Mouse (Mus musculus) heart, postnatal 10 days (tissue): ENCODE data around the gene Slc9c1. TPM values are rescaled to one million over a fixed set of nuclear protein-coding genes. Genes with fewer than 3 reads are reported as not detected.
"Not testable (repeated sequence)": the region's sequence is repeated elsewhere in the genome, so short reads cannot be mapped to it uniquely, and the experiment has no call there.

ENCODE experiments used
- DNase-seq, 2 experiments: peaks; one replicate each; pipeline ENCODE4 v3.0.0; 2021
- intact Hi-C: fragments of 180-260 bp; cut with DNase I; formaldehyde crosslinking; loops from one replicate; pipeline ENCODE4 v1.15.1; 2025
- total RNA-seq, 2 experiments: library from RNA; stranded (reverse); gene quantifications; 2 replicates each; pipeline ENCODE4 v1.2.3; 2021

Gene Slc9c1
- total RNA-seq = not detected

- intact Hi-C loops = no loop called here
Observed at GRCm38 (mm10) chr16:45535009-45535408, at the start of gene Slc9c1. Slc9c1 (plus strand) TSS chr16:45535309.

GRCm38 (mm10) chr16:45492927-45493326, 42.2 kb upstream of the Slc9c1 start, which contains the start of gene Gm609:
Gm609 (minus strand) TSS chr16:45492969.
- intact Hi-C loops = no loop called here
- DNase-seq = no peak

More at GRCm38 (mm10) chr16:45535009-45535408, at the start of gene Slc9c1:
- no peak for DNase-seq

- intact Hi-C loops = no loop called here
- DNase-seq = no peak
Observed at GRCm38 (mm10) chr16:45495326-45495725, 39.8 kb upstream of the Slc9c1 start.

GRCm38 (mm10) chr16:45525551-45525950, 9.6 kb upstream of the Slc9c1 start:
- no peak for DNase-seq

DNA sequence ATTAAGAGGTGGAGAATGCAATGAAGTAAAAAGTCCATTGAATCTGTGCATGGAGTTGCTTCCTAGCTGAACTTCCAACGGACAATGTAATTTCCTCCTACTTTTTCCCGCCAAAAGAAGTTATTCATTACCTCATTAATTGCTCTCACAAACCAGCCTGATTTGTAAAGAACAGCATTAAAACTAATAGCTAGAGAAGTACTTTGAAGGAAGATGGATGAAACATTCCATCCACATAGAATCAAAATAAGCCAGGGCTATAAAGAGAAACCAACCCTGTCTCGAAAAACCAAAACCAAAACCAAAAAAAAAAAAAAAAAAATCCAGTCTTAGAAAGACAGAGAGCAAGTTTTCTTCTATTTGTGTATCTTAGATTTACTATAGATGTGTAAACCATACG, 3.2 kb upstream of the Slc9c1 start, which contains the start of gene Gm17783:
TSS of gene Gm17783 (minus strand) at position 101 of the 400 bp plus-strand sequence.
- no peak for DNase-seq
- intact Hi-C loops = no loop called here

More at GRCm38 (mm10) chr16:45525551-45525950, 9.6 kb upstream of the Slc9c1 start:
- intact Hi-C loops = no loop called here

GRCm38 (mm10) chr16:45538342-45538741, 3.2 kb downstream of the Slc9c1 start:
- intact Hi-C loops, DNase-seq: not testable (repeated sequence)

DNA sequence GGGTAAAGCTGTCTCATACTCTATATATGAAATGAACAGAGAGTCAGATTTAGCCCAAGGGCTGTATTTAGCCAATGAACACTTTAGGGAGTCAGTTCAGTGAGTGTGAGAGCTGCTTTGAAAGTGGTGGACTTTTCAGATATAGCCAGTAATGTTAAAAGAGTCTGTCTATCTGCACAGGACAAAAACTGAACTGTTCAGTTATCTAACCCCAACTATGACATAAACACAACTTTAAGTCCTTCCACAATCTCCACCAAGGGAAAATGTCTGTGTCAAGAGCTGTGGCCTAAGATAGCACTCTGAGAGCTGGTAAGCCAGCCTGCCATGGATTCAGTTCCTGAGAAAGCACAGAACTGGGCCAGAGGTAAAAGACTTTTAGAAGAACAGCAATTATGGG, 7.0 kb downstream of the Slc9c1 start:
- intact Hi-C loops = no loop called here
- no peak for DNase-seq

DNA sequence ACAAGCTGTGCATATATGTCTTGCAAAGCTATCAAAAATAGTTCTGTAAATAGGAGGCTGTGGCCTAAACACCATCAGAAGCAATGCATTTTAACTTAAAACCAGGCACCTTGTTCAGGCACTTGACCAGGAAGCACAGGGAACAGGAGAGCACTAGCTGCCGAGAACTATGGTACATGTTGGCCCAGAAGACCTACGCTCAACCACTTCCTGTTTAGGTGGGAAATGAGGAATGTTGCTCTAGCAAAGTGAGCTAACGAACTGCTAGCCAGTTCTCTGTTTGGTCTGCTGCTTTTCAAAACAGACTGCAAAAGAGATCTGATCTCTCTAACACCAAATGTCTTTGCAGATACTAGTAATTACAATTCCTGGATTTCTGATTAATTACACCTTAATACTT, 9.2 kb downstream of the Slc9c1 start:
- DNase-seq = no peak
- intact Hi-C loops = no loop called here

- no peak for DNase-seq
- intact Hi-C loops = no loop called here
Observed at GRCm38 (mm10) chr16:45547982-45548381, 12.9 kb downstream of the Slc9c1 start.

GRCm38 (mm10) chr16:45551579-45551978, 16.5 kb downstream of the Slc9c1 start:
- intact Hi-C loops = no loop called here
- DNase-seq = no peak

DNA sequence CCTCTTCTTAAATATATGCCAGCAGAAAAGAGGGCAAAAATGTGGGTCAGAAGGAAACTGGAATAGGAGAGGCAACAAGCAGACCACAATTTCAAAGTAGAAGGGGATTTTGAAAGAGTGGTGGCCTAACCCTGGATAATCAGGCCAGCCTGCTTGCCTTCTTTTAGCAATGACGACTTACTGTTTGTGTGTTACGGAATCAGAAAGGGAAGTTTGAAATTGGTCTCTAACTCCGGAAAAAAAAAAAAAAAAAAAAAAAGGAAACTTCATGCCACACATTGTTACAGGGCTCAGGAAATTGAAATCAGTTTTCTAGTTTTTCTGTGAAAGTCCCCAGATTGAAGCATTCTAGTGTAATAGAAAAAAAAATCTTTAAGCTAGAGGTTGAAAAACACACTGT, 26.6 kb downstream of the Slc9c1 start:
- DNase-seq = no peak
- intact Hi-C loops = no loop called here

GRCm38 (mm10) chr16:45572307-45572706, 37.2 kb downstream of the Slc9c1 start:
- DNase-seq = no peak
- intact Hi-C loops = no loop called here

DNA sequence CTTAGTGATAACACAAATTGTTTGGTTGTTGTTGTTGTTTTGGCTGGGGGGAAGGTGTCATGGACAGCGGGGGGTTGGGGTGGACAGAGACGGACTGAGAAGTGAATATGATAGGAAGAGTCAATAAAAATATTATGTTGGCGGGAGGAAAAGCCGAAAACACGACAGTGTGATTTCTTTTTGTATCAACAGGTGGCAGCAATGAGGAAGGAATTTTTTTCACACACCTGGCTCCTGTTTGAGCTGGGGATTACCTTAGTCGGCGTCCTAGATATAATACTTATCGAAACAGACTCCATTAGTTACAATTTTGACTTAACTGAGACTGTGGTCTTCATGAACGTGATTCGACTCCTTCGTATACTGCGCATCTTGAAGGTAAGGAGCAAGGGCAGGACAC, 44.8 kb downstream of the Slc9c1 start:
- DNase-seq = no peak
- intact Hi-C loops = loop anchor here (5.0 kb wide), 1 partner anchor 47 kb away; no protein-coding TSS in a partner anchor

DNA sequence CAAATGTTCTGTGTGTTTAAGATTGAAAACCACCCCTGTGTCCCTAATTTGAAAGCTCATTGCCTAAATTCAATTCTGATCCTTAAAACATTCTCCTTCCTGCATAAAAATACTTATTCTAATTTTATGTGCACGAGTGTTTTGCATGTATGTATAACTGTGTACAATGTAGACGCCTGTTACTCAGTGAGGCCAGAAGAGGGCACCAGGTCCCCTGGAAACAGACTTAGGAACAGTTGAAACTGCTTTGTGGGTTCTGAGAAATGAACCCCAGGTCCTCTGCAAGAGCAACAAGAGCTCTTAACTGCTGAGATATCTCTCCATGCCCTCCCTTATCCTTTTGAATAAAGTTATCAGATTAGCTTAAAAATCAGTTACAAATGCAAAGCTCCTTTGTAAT, 47.4 kb downstream of the Slc9c1 start:
- intact Hi-C loops = loop anchor here (5.0 kb wide), 1 partner anchor 45 kb away; no protein-coding TSS in a partner anchor
- DNase-seq = peak; percentile 5 to 18

GRCm38 (mm10) chr16:45593656-45594055, 58.5 kb downstream of the Slc9c1 start:
- DNase-seq = no peak
- intact Hi-C loops = no loop called here

- intact Hi-C loops = no loop called here
- no peak for DNase-seq
Observed at GRCm38 (mm10) chr16:45595494-45595893, 60.4 kb downstream of the Slc9c1 start.

DNA sequence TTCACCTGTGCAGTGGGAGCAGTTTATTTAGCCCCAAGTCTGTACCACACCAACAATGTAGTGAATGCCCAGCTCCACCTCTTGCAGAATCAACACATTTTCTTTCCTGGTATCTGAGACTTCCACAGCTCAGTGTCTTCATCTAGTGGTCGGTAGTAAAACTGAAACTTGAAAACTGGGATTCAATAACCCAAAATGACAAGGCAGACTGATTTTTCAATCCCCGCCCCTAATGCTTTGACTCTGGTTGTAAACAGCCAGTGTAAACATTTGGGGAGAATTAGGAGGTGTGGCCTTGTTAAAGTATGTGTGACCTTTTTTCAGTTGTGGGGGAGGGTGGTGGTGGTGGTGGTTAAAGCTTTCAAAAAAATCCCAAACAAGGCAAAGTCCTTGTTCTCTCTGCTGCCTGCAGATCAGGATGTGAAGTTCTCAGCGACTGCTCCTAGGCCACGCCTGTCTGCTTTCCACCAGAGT, 73.4 kb downstream of the Slc9c1 start:
- DNase-seq = peak; percentile 12 to 24
- intact Hi-C loops = loop anchor here (5.0 to 10.0 kb wide), 2 partner anchors 324 to 411 kb away; no protein-coding TSS in a partner anchor

DNA sequence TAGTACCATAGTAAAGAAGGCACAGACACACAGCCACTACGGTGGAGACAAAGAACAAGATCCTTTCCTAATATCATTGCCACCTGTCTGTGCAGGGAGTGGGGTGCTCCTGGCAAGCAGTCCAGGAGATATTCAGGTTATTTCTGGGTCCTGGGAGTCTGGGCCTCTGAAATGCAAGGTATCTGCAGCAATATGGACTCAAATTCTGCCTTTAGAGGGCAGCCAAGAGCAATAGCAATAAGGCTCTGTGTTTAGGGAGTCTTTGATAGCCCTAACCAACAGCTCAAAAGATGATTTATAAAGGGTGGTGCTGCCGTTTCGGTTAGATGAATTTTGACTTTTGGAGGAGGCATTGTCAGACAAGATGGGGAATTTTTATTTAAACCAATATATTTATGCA, 74.2 kb downstream of the Slc9c1 start:
- intact Hi-C loops = loop anchor here (5.0 to 10.0 kb wide), 2 partner anchors 324 to 412 kb away; no protein-coding TSS in a partner anchor
- DNase-seq = peak; percentile 23 to 32

DNA sequence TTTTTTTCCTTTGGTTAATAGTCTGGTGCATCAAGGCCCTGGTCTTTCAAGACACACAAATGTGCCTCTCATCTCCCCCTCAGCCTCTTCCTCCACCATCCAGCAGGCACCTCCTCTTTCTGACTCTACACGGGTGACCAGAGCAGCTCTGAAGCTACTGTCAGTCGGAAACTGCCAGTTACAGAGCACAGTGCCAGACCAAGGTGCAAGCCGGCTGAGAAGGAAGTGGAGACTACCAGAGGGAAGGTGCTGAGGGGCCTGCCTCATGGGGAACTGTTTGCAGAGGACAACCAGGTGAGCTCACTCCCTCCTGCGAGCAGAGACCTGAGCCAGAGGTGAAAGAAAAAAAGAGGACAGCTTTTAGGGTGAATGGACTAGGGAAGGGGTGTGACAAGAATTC, 75.2 kb downstream of the Slc9c1 start, which contains the start of gene Gcsam:
TSS of gene Gcsam (plus strand) at position 114 of the 400 bp plus-strand sequence.
- intact Hi-C loops = no loop called here
- no peak for DNase-seq

GRCm38 (mm10) chr16:45613247-45613646, 78.1 kb downstream of the Slc9c1 start:
- DNase-seq = no peak
- intact Hi-C loops = no loop called here

DNA sequence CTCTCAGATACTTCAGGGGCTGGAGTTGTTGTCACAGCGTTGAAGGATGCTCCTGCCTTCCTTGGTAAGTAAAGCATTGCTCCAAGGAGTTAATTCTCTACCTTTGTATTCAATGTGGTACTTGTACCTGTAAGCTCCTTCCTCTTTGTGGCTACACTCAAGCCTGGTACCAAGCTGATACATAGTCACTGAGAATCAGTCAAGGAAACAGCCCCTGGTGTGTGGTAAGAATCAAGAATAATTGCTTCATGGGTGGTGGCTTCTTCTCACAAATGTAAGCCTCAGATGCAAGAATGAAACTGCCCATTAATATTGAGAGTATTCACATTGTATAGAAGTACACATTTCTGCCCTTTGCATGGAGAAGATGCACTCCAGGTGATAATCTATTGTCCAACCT, 80.8 kb downstream of the Slc9c1 start:
- no peak for DNase-seq
- intact Hi-C loops = no loop called here

DNA sequence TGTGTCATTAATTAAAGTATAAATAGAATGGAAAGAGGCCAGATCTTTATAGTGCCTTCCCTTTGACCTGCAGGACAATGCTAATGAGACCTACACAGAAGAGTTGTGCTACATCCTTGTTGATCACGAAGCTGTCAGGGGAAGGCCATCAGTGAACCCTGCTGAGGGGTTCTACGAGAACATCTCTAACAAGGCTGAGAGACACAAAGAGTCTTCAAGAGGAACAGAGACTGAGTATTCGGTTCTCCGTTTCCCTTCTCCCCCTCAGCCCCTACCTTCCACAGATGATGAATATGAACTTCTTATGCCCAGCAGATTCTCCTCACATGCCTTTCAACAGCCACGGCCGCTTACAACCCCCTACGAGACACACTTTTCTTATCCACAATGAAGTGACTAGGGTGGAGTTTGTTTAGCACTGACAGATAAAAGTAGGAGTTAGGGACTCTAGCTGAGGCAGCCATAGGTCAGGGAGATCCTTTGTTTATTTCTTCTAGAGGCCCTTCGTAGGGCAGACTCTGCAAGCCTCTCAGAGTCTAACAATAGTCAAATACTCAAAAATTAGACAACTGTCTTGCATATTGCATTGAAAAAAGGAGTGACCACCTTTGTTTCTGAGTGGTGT, 84.8 kb downstream of the Slc9c1 start:
- no peak for DNase-seq
- intact Hi-C loops = no loop called here
